Mouse (Mus musculus) cortical plate, adult 2 months (tissue): Measurements from ENCODE around the gene Catsperg1. TPM values are rescaled to one million over a fixed set of nuclear protein-coding genes. Genes with fewer than 3 reads are reported as not detected.
"Not testable (repeated sequence)": the region's sequence is repeated elsewhere in the genome, so short reads cannot be mapped to it uniquely, and the experiment has no call there.

Experiments
- H3K27ac ChIP-seq: fragments of 200-500 bp; 2 replicates; pipeline ENCODE4 v1.5.1; 2012; ENCODE audit warnings: low read length, control low read depth, inconsistent platforms; ENCODE audit not compliant: insufficient read depth
- H3K4me1 ChIP-seq: fragments of 200-500 bp; 2 replicates; pipeline ENCODE4 v1.6.1; 2011; ENCODE audit warnings: low read length; ENCODE audit not compliant: control insufficient read depth, insufficient read depth
- H3K4me3 ChIP-seq: fragments of 200-500 bp; 2 replicates; pipeline ENCODE4 v1.5.1; 2011; ENCODE audit warnings: mild to moderate bottlenecking, low read length, control low read depth; ENCODE audit not compliant: insufficient read depth
- CTCF ChIP-seq: fragments of 200-500 bp; IDR thresholded peaks from 2 replicates; pipeline ENCODE4 v1.5.1; 2011; ENCODE audit warnings: mild to moderate bottlenecking, control low read depth, low read length; ENCODE audit not compliant: insufficient read depth; ENCODE audit errors: extremely low read depth
- POLR2A ChIP-seq: fragments of 200-500 bp; IDR thresholded peaks from 2 replicates; pipeline ENCODE4 v1.6.1; 2011; ENCODE audit warnings: mild to moderate bottlenecking, low read length, control low read depth; ENCODE audit not compliant: insufficient read depth; ENCODE audit errors: extremely low read depth
- polyA plus RNA-seq: library from polyadenylated mRNA; depleted of rRNA; stranded (reverse); fragments of >200 nt; gene quantifications from 2 replicates; pipeline ENCODE4 v1.2.3, GENCODE M21; 2012

The Catsperg1 gene
- polyA plus RNA-seq, 1 experiment = 2.3 TPM

GRCm38 (mm10) chr7:29232247-29233013 lies 18.6 kb upstream of the Catsperg1 start, which contains the start of gene Kcnk6:
Kcnk6 (minus strand) TSS chr7:29232515.
- Histone ChIP-seq H3K4me1 (no peaks in the 10 kb centered on the region), H3K4me3 (peak within 1 kb of the TSS; percentile 40), H3K27ac (peak within 1 kb of the TSS; percentile 43; the same call in 1 of the 2 replicates)
- TF ChIP-seq CTCF (no peak), POLR2A (no peak)

GRCm38 (mm10) chr7:29231517-29231916 lies 17.7 kb upstream of the Catsperg1 start:
- Histone ChIP-seq H3K27ac (no peak overlapping the region), H3K4me3 (peak overlapping the region; percentile 40)
- TF ChIP-seq POLR2A = no peak
- no peak for TF ChIP-seq CTCF

GRCm38 (mm10) chr7:29230560-29230959 lies 16.7 kb upstream of the Catsperg1 start:
- no peak for TF ChIP-seq POLR2A
- no peak for TF ChIP-seq CTCF
- Histone ChIP-seq H3K27ac (no peak overlapping the region), H3K4me3 (no peak overlapping the region), H3K4me1 (no peaks in the 10 kb centered on the region)

More at GRCm38 (mm10) chr7:29231517-29231916, 17.7 kb upstream of the Catsperg1 start:
- no peaks in the 10 kb centered on the region for H3K4me1 ChIP-seq

GRCm38 (mm10) chr7:29228202-29228601 lies 14.4 kb upstream of the Catsperg1 start:
- TF ChIP-seq CTCF = no peak
- H3K4me3 ChIP-seq = no peak overlapping the region
- peak overlapping the region; percentile 43; the same call in 1 of the 2 replicates for H3K27ac ChIP-seq

GRCm38 (mm10) chr7:29225520-29225919 lies 11.7 kb upstream of the Catsperg1 start:
- TF ChIP-seq CTCF = no peak
- no peak for TF ChIP-seq POLR2A
- peak overlapping the region; percentile 9; the same call in 1 of the 2 replicates for H3K4me3 ChIP-seq
- no peaks in the 10 kb centered on the region for H3K4me1 ChIP-seq
- H3K27ac ChIP-seq = no peak overlapping the region

More at GRCm38 (mm10) chr7:29228202-29228601, 14.4 kb upstream of the Catsperg1 start:
- no peaks in the 10 kb centered on the region for H3K4me1 ChIP-seq

GRCm38 (mm10) chr7:29224756-29225394 lies 11.0 kb upstream of the Catsperg1 start:
- Histone ChIP-seq H3K4me3 (peak overlapping the region; percentile 7), H3K27ac (no peak overlapping the region), H3K4me1 (no peaks in the 10 kb centered on the region)
- TF ChIP-seq CTCF (no peak), POLR2A (no peak)

GRCm38 (mm10) chr7:29214846-29215245 lies 1.0 kb upstream of the Catsperg1 start:
- Histone ChIP-seq H3K4me1 (no peaks in the 10 kb centered on the region), H3K4me3 (no peak overlapping the region), H3K27ac (no peak overlapping the region)
- TF ChIP-seq POLR2A = no peak
- no peak for TF ChIP-seq CTCF

- TF ChIP-seq POLR2A = no peak
- no peak for TF ChIP-seq CTCF
- Histone ChIP-seq H3K4me3 (no peak overlapping the region), H3K27ac (no peak overlapping the region), H3K4me1 (no peaks in the 10 kb centered on the region)
These were observed 401 bp upstream of the Catsperg1 start for GRCm38 (mm10) chr7:29214236-29214635.

- not testable (repeated sequence) for H3K27ac ChIP-seq, H3K4me3 ChIP-seq, H3K4me1 ChIP-seq
These were observed 867 bp downstream of the Catsperg1 start for GRCm38 (mm10) chr7:29212775-29213560.

- Histone ChIP-seq H3K4me3 (no peak overlapping the region), H3K27ac (no peak overlapping the region), H3K4me1 (no peaks in the 10 kb centered on the region)
- TF ChIP-seq CTCF (no peak), POLR2A (no peak)
These were observed 1.6 kb downstream of the Catsperg1 start for GRCm38 (mm10) chr7:29212199-29212765.
